Mouse (Mus musculus) CH12.LX (cell line): ENCODE measurements around the gene Morc3. TPM values are rescaled to one million over a fixed set of nuclear protein-coding genes. Genes with fewer than 3 reads are reported as not detected.
A peak's percentile ranks its signal among the peaks of the same experiment; 100 is the strongest.

Experiments used
- DNase-seq: peaks from one replicate; pipeline ENCODE4 v3.0.0-alpha.2; 2013; ENCODE audit errors: extremely low read depth
- H3K27ac ChIP-seq: 2 replicates; pipeline ENCODE4 v1.5.1; 2012; ENCODE audit warnings: low read depth, mild to moderate bottlenecking, control low read depth, moderate library complexity; ENCODE audit not compliant: insufficient read depth
- H3K27me3 ChIP-seq: replicated peaks from 2 replicates; pipeline ENCODE3; 2012; ENCODE audit warnings: inconsistent platforms
- H3K36me3 ChIP-seq, 2 experiments: replicated peaks in 1 of 2; 2 replicates each; pipeline versions ENCODE3 to v1.6.1; 2012; ENCODE audit warnings: inconsistent platforms in 1 of 2, low read length in 1 of 2, mild to moderate bottlenecking in 1 of 2, mixed read lengths in 1 of 2, moderate library complexity in 1 of 2; ENCODE audit not compliant: control insufficient read depth in 1 of 2, insufficient read depth in 1 of 2
- H3K4me1 ChIP-seq, 2 experiments: 2 replicates each; pipeline ENCODE4 v1.6.1; 2012; ENCODE audit warnings: inconsistent platforms in 1 of 2, moderate library complexity in 1 of 2; ENCODE audit not compliant: insufficient read depth in 2 of 2, control insufficient read depth in 1 of 2
- H3K4me2 ChIP-seq: 2 replicates; pipeline ENCODE4 v1.6.1; 2012; ENCODE audit warnings: low read depth, mild to moderate bottlenecking, control low read depth; ENCODE audit not compliant: poor library complexity, insufficient read depth, severe bottlenecking
- H3K4me3 ChIP-seq, 3 experiments: fragments of 150-350 bp in 1 of 3; sonication (generic) in 1 of 3; replicated peaks in 1 of 3; 2 replicates each; pipeline versions ENCODE3 to v1.5.1; 2011 to 2012; ENCODE audit warnings: low read depth in 2 of 3, low read length in 2 of 3, mild to moderate bottlenecking in 2 of 3, moderate library complexity in 2 of 3, control low read depth in 1 of 3, improper control_type of control experiment in 1 of 3, inconsistent platforms in 1 of 3, mixed read lengths in 1 of 3; ENCODE audit not compliant: poor library complexity in 1 of 3
- H3K79me2 ChIP-seq: replicated peaks from 2 replicates; pipeline ENCODE4 v1.6.1; 2012; ENCODE audit warnings: mild to moderate bottlenecking, moderate library complexity; ENCODE audit not compliant: control insufficient read depth, poor library complexity, insufficient read depth, severe bottlenecking; ENCODE audit errors: extremely low read depth
- H3K9ac ChIP-seq: 2 replicates; pipeline ENCODE4 v1.6.1; 2012; ENCODE audit warnings: low read depth, mild to moderate bottlenecking, control low read depth, moderate library complexity; ENCODE audit not compliant: insufficient read depth
- H3K9me3 ChIP-seq: replicated peaks from 2 replicates; pipeline ENCODE3; 2012; ENCODE audit warnings: low read length, inconsistent platforms, mixed read lengths
- BHLHE40 ChIP-seq: IDR thresholded peaks from 2 replicates; pipeline ENCODE4 v1.6.1; 2011; ENCODE audit warnings: mild to moderate bottlenecking, low read depth, low read length, improper control_type of control experiment
- CHD1 ChIP-seq: IDR thresholded peaks from 2 replicates; pipeline ENCODE4 v1.6.1; 2012; ENCODE audit warnings: low read depth, low read length, improper control_type of control experiment, inconsistent platforms
- CHD2 ChIP-seq: IDR thresholded peaks from 2 replicates; pipeline ENCODE4 v1.6.1; 2011; ENCODE audit warnings: low read length, improper control_type of control experiment
- CTCF ChIP-seq, 2 experiments: IDR thresholded peaks in 1 of 2; conservative IDR thresholded peaks in 1 of 2; 2 replicates each; pipeline ENCODE4 v1.5.1; 2011 to 2012; ENCODE audit warnings: low read depth in 2 of 2, low read length in 2 of 2, improper control_type of control experiment in 1 of 2, inconsistent platforms in 1 of 2, mild to moderate bottlenecking in 1 of 2, moderate library complexity in 1 of 2
- E2F4 ChIP-seq: IDR thresholded peaks from 2 replicates; pipeline ENCODE4 v1.6.1; 2011; ENCODE audit warnings: low read depth, low read length, improper control_type of control experiment; ENCODE audit not compliant: insufficient replicate concordance
- ELF1 ChIP-seq: IDR thresholded peaks from 2 replicates; pipeline ENCODE4 v1.6.1; 2014; ENCODE audit warnings: low read depth, mild to moderate bottlenecking, inconsistent platforms, low read length, improper control_type of control experiment
- EP300 ChIP-seq: IDR thresholded peaks from 2 replicates; pipeline ENCODE4 v1.6.1; 2011; ENCODE audit warnings: low read length, improper control_type of control experiment
- ETS1 ChIP-seq: conservative IDR thresholded peaks from 2 replicates; pipeline ENCODE4 v1.6.1; 2012; ENCODE audit warnings: low read depth, mild to moderate bottlenecking, inconsistent platforms, low read length, improper control_type of control experiment, moderate library complexity
- GABPA ChIP-seq: IDR thresholded peaks from 2 replicates; pipeline ENCODE4 v1.6.1; 2012; ENCODE audit warnings: low read depth, low read length, improper control_type of control experiment, inconsistent platforms; ENCODE audit not compliant: insufficient replicate concordance
- HCFC1 ChIP-seq: IDR thresholded peaks from 2 replicates; pipeline ENCODE4 v1.6.1; 2012; ENCODE audit warnings: low read depth, mild to moderate bottlenecking, inconsistent platforms, low read length, improper control_type of control experiment
- IRF4 ChIP-seq: IDR thresholded peaks from 2 replicates; pipeline ENCODE4 v1.6.1; 2014; ENCODE audit warnings: low read depth, mild to moderate bottlenecking, inconsistent platforms, low read length, improper control_type of control experiment
- JUN ChIP-seq: IDR thresholded peaks from 2 replicates; pipeline ENCODE4 v1.6.1; 2011; ENCODE audit warnings: low read depth, mild to moderate bottlenecking, low read length, improper control_type of control experiment, moderate library complexity; ENCODE audit not compliant: insufficient read depth
- JUND ChIP-seq: conservative IDR thresholded peaks from 2 replicates; pipeline ENCODE4 v1.6.1; 2011; ENCODE audit warnings: low read depth, low read length, improper control_type of control experiment
- KAT2A ChIP-seq: IDR thresholded peaks from 2 replicates; pipeline ENCODE4 v1.6.1; 2012; ENCODE audit warnings: low read length, improper control_type of control experiment, inconsistent platforms; ENCODE audit not compliant: insufficient replicate concordance
- MAFK ChIP-seq: IDR thresholded peaks from 2 replicates; pipeline ENCODE4 v1.6.1; 2011; ENCODE audit warnings: low read length, improper control_type of control experiment; ENCODE audit not compliant: insufficient replicate concordance
- MAX ChIP-seq: IDR thresholded peaks from 2 replicates; pipeline ENCODE4 v1.6.1; 2011; ENCODE audit warnings: low read length, improper control_type of control experiment
- MAZ ChIP-seq: IDR thresholded peaks from 2 replicates; pipeline ENCODE4 v1.6.1; 2012; ENCODE audit warnings: low read depth, mild to moderate bottlenecking, inconsistent platforms, low read length, improper control_type of control experiment, moderate library complexity
- MEF2A ChIP-seq: IDR thresholded peaks from 2 replicates; pipeline ENCODE4 v1.6.1; 2014; ENCODE audit warnings: low read depth, mild to moderate bottlenecking, inconsistent platforms, low read length, improper control_type of control experiment, borderline replicate concordance
- MXI1 ChIP-seq: IDR thresholded peaks from 2 replicates; pipeline ENCODE4 v1.6.1; 2011; ENCODE audit warnings: mild to moderate bottlenecking, low read depth, low read length, improper control_type of control experiment
- MYC ChIP-seq: IDR thresholded peaks from 2 replicates; pipeline ENCODE4 v1.6.1; 2011; ENCODE audit warnings: low read depth, mild to moderate bottlenecking, improper control_type of control experiment, low read length
- NELFE ChIP-seq: IDR thresholded peaks from 2 replicates; pipeline ENCODE4 v1.6.1; 2011; ENCODE audit warnings: low read depth, low read length, improper control_type of control experiment
- NRF1 ChIP-seq: IDR thresholded peaks from 2 replicates; pipeline ENCODE4 v1.6.1; 2014; ENCODE audit warnings: low read depth, mild to moderate bottlenecking, inconsistent platforms, low read length, improper control_type of control experiment, moderate library complexity
- PAX5 ChIP-seq: IDR thresholded peaks from 2 replicates; pipeline ENCODE4 v1.6.1; 2012; ENCODE audit warnings: low read length, inconsistent platforms, mixed read lengths
- POLR2A ChIP-seq: IDR thresholded peaks from 2 replicates; pipeline ENCODE4 v1.6.1; 2011; ENCODE audit warnings: low read depth, mild to moderate bottlenecking, improper control_type of control experiment, low read length
- POLR2AphosphoS2 ChIP-seq: IDR thresholded peaks from 2 replicates; pipeline ENCODE4 v1.6.1; 2011; ENCODE audit warnings: low read depth, low read length, improper control_type of control experiment
- RAD21 ChIP-seq: IDR thresholded peaks from 2 replicates; pipeline ENCODE4 v1.6.1; 2011; ENCODE audit warnings: low read depth, mild to moderate bottlenecking, low read length, improper control_type of control experiment, moderate library complexity
- RCOR1 ChIP-seq: conservative IDR thresholded peaks from 2 replicates; pipeline ENCODE4 v1.6.1; 2012; ENCODE audit warnings: low read depth, mild to moderate bottlenecking, inconsistent platforms, low read length, improper control_type of control experiment
- SIN3A ChIP-seq: IDR thresholded peaks from 2 replicates; pipeline ENCODE4 v1.6.1; 2012; ENCODE audit warnings: low read length, improper control_type of control experiment, inconsistent platforms
- SMC3 ChIP-seq: IDR thresholded peaks from 2 replicates; pipeline ENCODE4 v1.6.1; 2011; ENCODE audit warnings: low read depth, low read length, improper control_type of control experiment
- TBP ChIP-seq: conservative IDR thresholded peaks from 2 replicates; pipeline ENCODE4 v1.6.1; 2011; ENCODE audit warnings: low read depth, low read length, improper control_type of control experiment
- UBTF ChIP-seq: IDR thresholded peaks from 2 replicates; pipeline ENCODE4 v1.6.1; 2012; ENCODE audit warnings: low read depth, mild to moderate bottlenecking, inconsistent platforms, low read length, improper control_type of control experiment, moderate library complexity
- USF1 ChIP-seq: IDR thresholded peaks from 2 replicates; pipeline ENCODE4 v1.6.1; 2014; ENCODE audit warnings: low read depth, mild to moderate bottlenecking, inconsistent platforms, low read length, improper control_type of control experiment
- USF2 ChIP-seq: conservative IDR thresholded peaks from 2 replicates; pipeline ENCODE4 v1.6.1; 2011; ENCODE audit warnings: low read depth, low read length, improper control_type of control experiment
- ZC3H11A ChIP-seq: IDR thresholded peaks from 2 replicates; pipeline ENCODE4 v1.6.1; 2012; ENCODE audit warnings: low read depth, mild to moderate bottlenecking, inconsistent platforms, low read length, improper control_type of control experiment
- ZKSCAN1 ChIP-seq: IDR thresholded peaks from 2 replicates; pipeline ENCODE4 v1.6.1; 2012; ENCODE audit warnings: low read depth, inconsistent platforms, low read length, improper control_type of control experiment, borderline replicate concordance
- ZMIZ1 ChIP-seq: IDR thresholded peaks from 2 replicates; pipeline ENCODE4 v1.6.1; 2012; ENCODE audit warnings: low read depth, mild to moderate bottlenecking, inconsistent platforms, low read length, improper control_type of control experiment
- ZNF384 ChIP-seq: IDR thresholded peaks from 2 replicates; pipeline ENCODE4 v1.6.1; 2012; ENCODE audit warnings: low read depth, low read length, improper control_type of control experiment, inconsistent platforms
- dilution Hi-C: fragments of 300-500 bp; cut with MboI; formaldehyde crosslinking; loops from 2 replicates; pipeline ENCODE4 v1.14.3; 2020; ENCODE audit warnings: low sequenced_read_pairs; ENCODE audit not compliant: extremely low pct_unique_long_range_greater_than_20kb, extremely low pct_ligation_motif_present
- in situ Hi-C: fragments of 300-500 bp; cut with MboI; formaldehyde crosslinking; loops from 3 replicates; pipeline ENCODE4 v1.14.3; 2019; ENCODE audit warnings: low sequenced_read_pairs, low pct_ligation_motif_present, low pct_unique_long_range_greater_than_20kb, mixed read lengths
- polyA plus RNA-seq: library from polyadenylated mRNA; unstranded; fragments of >175 nt; gene quantifications from 2 replicates; pipeline ENCODE4 v1.2.1, GENCODE M21; 2012; ENCODE audit warnings: low read depth; ENCODE audit not compliant: insufficient read length
- total RNA-seq, 2 experiments: library from RNA; depleted of rRNA; stranded (reverse); fragments of 300-350 nt in 1 of 2; fragments of >200 nt in 1 of 2; gene quantifications; 2 replicates each; pipeline ENCODE4 v1.2.3; 2012 to 2014

Gene Morc3
- total RNA-seq (2012; rRNA removed), result 25.4 and 25.5 TPM in 2 replicates
- total RNA-seq (2014; rRNA removed), result 45.6 and 53.2 TPM in 2 replicates
- polyA plus RNA-seq, result 17.3 and 17.8 TPM in 2 replicates

- in situ Hi-C loops (loop anchor here (10.0 kb wide), 1 partner anchor 47 kb away; no protein-coding TSS in a partner anchor), dilution Hi-C loops (no loop called here)
- peaks cover 10% of the 10 kb centered on the region for H3K9me3 ChIP-seq
- peak within 1 kb of the TSS; percentile 85 for H3K9ac ChIP-seq
- peaks cover 0 to 45% of the 10 kb centered on the region in 2 experiments; a peak in 2 of 4 replicates for H3K4me1 ChIP-seq
- H3K27me3 ChIP-seq, result no peaks in the 10 kb centered on the region
- H3K79me2 ChIP-seq, result peaks cover 43% of the 10 kb centered on the region
- peak; percentile 100 for DNase-seq
- peak within 1 kb of the TSS; percentile 44 for H3K4me2 ChIP-seq
- peaks cover 0 to 27% of the 10 kb centered on the region in 2 experiments for H3K36me3 ChIP-seq
- H3K27ac ChIP-seq, result peak within 1 kb of the TSS; percentile 65
- peak within 1 kb of the TSS; percentile 90 to 96 (median 90) for H3K4me3 ChIP-seq
- TF ChIP-seq POLR2AphosphoS2, result peak; percentile 85; the same call in 1 of the 2 replicates
- TF ChIP-seq MYC, result peak; percentile 39; the same call in 1 of the 2 replicates
- 0 out of 2 replicates have a peak, but pooled peaks have one; percentile 82 for TF ChIP-seq MXI1
- no peak for TF ChIP-seq RAD21
- no peak for TF ChIP-seq PAX5
- TF ChIP-seq CTCF (conservative IDR thresholded peaks at IDR 0.05 in 1 of 2, IDR thresholded peaks at IDR 0.05 in 1 of 2; ENCODE audit: low read depth in 2 of 2, low read length in 2 of 2), result no peak
- TF ChIP-seq POLR2A, result peak; percentile 98
- TF ChIP-seq ZMIZ1, result peak; percentile 93
- no peak for TF ChIP-seq ZKSCAN1
- TF ChIP-seq UBTF, result peak; percentile 85; the same call in 1 of the 2 replicates
- no peak; the same call in 1 of the 2 replicates for TF ChIP-seq ZC3H11A
- peak; percentile 49; the same call in 1 of the 2 replicates for TF ChIP-seq CHD2
- TF ChIP-seq ELF1, result peak; percentile 98
- no peak for TF ChIP-seq JUND
- 0 out of 2 replicates have a peak, but pooled peaks have one; percentile 30 for TF ChIP-seq MAZ
- TF ChIP-seq SMC3, result peak; percentile 15; the same call in 1 of the 2 replicates
- TF ChIP-seq NRF1, result peak; percentile 98
- TF ChIP-seq JUN, result no peak
- peak; percentile 94 for TF ChIP-seq NELFE
- TF ChIP-seq CHD1, result no peak
- TF ChIP-seq MAFK, result no peak
- TF ChIP-seq KAT2A, result peak; percentile 82; the same call in 1 of the 2 replicates
- peak; percentile 84; the same call in 1 of the 2 replicates for TF ChIP-seq MEF2A
- peak; percentile 88 for TF ChIP-seq IRF4
- TF ChIP-seq SIN3A, result peak; percentile 90; the same call in 1 of the 2 replicates
- TF ChIP-seq USF1, result no peak
- no peak for TF ChIP-seq EP300
- TF ChIP-seq RCOR1, result no peak
- TF ChIP-seq USF2, result peak; percentile 49
- TF ChIP-seq HCFC1, result peak; percentile 88
- peak; percentile 78; the same call in 1 of the 2 replicates for TF ChIP-seq TBP
- peak; percentile 82 for TF ChIP-seq ETS1
- 0 out of 2 replicates have a peak, but pooled peaks have one; percentile 14 for TF ChIP-seq BHLHE40
- peak; percentile 100 for TF ChIP-seq MAX
- TF ChIP-seq E2F4, result peak; percentile 92; the same call in 1 of the 2 replicates
- no peak; the same call in 1 of the 2 replicates for TF ChIP-seq ZNF384
- no peak for TF ChIP-seq GABPA
Measured at GRCm38 (mm10) chr16:93831627-93832395, at the start of gene Morc3. Gene Morc3, plus strand, starts transcription at chr16:93832121.
